Mouse (Mus musculus): ENCODE measurements around the gene Cnbp. TPM values are rescaled to one million over a fixed set of nuclear protein-coding genes. Genes with fewer than 3 reads are reported as not detected.
A peak's percentile ranks its signal among the peaks of the same experiment; 100 is the strongest.

Gene Cnbp
- total RNA-seq, 2 experiments from 2014 or later, result 418 to 439 TPM

- no peak for DNase-seq (ENCODE audit: low spot score in 2 of 2)
Measured at GRCm38 (mm10) chr6:87851871-87852270, 965 bp upstream of the Cnbp start.

- DNase-seq (ENCODE audit: low spot score in 2 of 2), result peak in 1 of 2 experiments; percentile 27
Measured at GRCm38 (mm10) chr6:87850155-87850899, 579 bp downstream of the Cnbp start.

GRCm38 (mm10) chr6:87849780-87850154 is 1.1 kb downstream of the Cnbp start:
- DNase-seq (ENCODE audit: low spot score in 2 of 2), result no peak

GRCm38 (mm10) chr6:87846813-87847212 is 4.1 kb downstream of the Cnbp start:
- no peak for DNase-seq (ENCODE audit: low spot score in 2 of 2)

- no peak for DNase-seq (ENCODE audit: low spot score in 2 of 2)
Measured at GRCm38 (mm10) chr6:87845031-87845695, 5.7 kb downstream of the Cnbp start.

- no peak for DNase-seq (ENCODE audit: low spot score in 2 of 2)
Measured at GRCm38 (mm10) chr6:87842254-87842653, 8.7 kb downstream of the Cnbp start.

- no peak for DNase-seq (ENCODE audit: low spot score in 2 of 2)
Measured at GRCm38 (mm10) chr6:87841635-87842034, 9.3 kb downstream of the Cnbp start.

GRCm38 (mm10) chr6:87839797-87840341 is 11.0 kb downstream of the Cnbp start:
- no peak for DNase-seq (ENCODE audit: low spot score in 2 of 2)

GRCm38 (mm10) chr6:87838551-87839197 is 12.2 kb downstream of the Cnbp start, which contains the start of gene Isy1:
TSS of gene Isy1 (minus strand) at chr6:87838798.
- DNase-seq (ENCODE audit: low spot score in 2 of 2), result peak; percentile 81 to 87

GRCm38 (mm10) chr6:87835695-87836094 is 15.2 kb downstream of the Cnbp start, which contains the start of gene Gm45140:
TSS of gene Gm45140 (minus strand) at chr6:87835795.
- DNase-seq (ENCODE audit: low spot score in 2 of 2), result no peak

GRCm38 (mm10) chr6:87820366-87820765 is 30.5 kb downstream of the Cnbp start:
- DNase-seq (ENCODE audit: low spot score in 2 of 2), result no peak

GRCm38 (mm10) chr6:87814486-87814885 is 36.4 kb downstream of the Cnbp start:
- no peak for DNase-seq (ENCODE audit: low spot score in 2 of 2)

- no peak for DNase-seq (ENCODE audit: low spot score in 2 of 2)
Measured at GRCm38 (mm10) chr6:87812656-87813055, 38.2 kb downstream of the Cnbp start.

- DNase-seq (ENCODE audit: low spot score in 2 of 2), result peak; percentile 85 to 86
Measured at GRCm38 (mm10) chr6:87811675-87812338, 39.1 kb downstream of the Cnbp start, which contains the start of gene Rab43. TSS of gene Rab43 (minus strand) at chr6:87812164.

- DNase-seq (ENCODE audit: low spot score in 2 of 2), result peak in 1 of 2 experiments; percentile 59
Measured at GRCm38 (mm10) chr6:87810713-87811669, 39.9 kb downstream of the Cnbp start.

- DNase-seq (ENCODE audit: low spot score in 2 of 2), result no peak
Measured at GRCm38 (mm10) chr6:87810311-87810710, 40.6 kb downstream of the Cnbp start.

- no peak for DNase-seq (ENCODE audit: low spot score in 2 of 2)
Measured at GRCm38 (mm10) chr6:87809651-87810161, 41.2 kb downstream of the Cnbp start.

GRCm38 (mm10) chr6:87809144-87809543 is 41.8 kb downstream of the Cnbp start:
- no peak for DNase-seq (ENCODE audit: low spot score in 2 of 2)

- no peak for DNase-seq (ENCODE audit: low spot score in 2 of 2)
Measured at GRCm38 (mm10) chr6:87808521-87808920, 42.4 kb downstream of the Cnbp start.

All from adrenal gland, postnatal 4 days (tissue).